Mouse (Mus musculus) WW6 (cell line): ENCODE data around the gene Ubl3.

ENCODE experiments used
- DNase-seq: peaks from one replicate; pipeline ENCODE4 v3.0.0-alpha.2; 2013; ENCODE audit warnings: low read depth, low spot score

Gene Ubl3

DNA sequence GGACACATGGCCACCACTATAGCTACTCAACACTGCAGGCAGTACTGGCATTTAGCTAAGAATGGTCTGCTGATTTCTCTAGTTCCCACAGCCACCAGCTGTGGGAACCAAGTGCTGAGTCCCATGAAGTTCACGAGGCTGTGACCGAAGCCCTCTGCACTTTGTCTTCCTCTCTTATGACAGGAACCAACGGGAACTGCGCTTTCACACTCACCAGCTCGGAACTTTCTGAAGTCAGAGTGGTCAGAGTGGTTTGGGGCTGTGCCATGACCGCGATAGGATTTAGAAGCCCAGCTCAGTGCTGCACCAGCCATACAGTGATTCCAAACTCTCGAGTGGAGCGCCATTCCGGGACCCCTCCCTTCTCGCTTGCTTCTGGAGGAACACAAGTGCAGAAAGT is 66.4 kb downstream of the Ubl3 start:
- no peak for DNase-seq

DNA sequence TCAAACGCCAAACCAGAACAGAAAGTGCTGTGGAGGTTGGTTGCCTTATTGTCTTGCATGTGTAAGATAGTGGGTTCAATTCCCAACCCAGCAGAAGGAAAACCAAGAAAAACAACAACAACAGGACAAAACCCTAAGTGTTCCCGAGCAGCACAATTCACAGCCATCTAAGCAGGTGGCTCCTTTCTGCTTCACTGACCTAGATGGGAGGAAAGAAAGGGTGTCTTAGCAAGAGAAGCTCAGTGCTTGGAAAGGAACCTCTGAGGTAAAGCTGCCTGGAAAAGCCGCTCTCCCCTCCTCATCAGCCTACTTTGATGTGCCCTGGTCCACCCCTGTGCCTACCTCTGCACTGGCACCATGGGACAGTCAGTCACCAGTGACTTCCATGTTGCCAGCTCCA is 70.8 kb downstream of the Ubl3 start:
- no peak for DNase-seq

DNA sequence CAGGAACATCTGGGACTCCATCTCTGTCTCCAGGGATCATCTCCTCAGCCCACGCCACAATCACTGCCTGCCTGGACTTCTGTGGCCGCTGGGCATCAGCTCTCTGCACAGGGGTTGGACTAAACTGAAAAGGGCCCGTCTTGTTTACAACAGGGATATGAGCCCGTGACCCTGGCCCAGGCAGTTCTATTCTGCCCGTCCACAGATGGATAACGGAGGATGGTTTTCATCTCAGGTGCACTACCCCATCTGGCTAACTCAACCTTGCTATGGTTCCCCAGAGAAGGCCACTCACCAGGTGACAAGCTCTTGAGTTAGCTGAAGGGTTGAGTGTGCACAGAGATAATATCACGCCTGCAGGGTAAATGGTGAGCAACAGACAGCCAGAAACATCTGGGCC is 78.2 kb downstream of the Ubl3 start:
- no peak for DNase-seq

DNA sequence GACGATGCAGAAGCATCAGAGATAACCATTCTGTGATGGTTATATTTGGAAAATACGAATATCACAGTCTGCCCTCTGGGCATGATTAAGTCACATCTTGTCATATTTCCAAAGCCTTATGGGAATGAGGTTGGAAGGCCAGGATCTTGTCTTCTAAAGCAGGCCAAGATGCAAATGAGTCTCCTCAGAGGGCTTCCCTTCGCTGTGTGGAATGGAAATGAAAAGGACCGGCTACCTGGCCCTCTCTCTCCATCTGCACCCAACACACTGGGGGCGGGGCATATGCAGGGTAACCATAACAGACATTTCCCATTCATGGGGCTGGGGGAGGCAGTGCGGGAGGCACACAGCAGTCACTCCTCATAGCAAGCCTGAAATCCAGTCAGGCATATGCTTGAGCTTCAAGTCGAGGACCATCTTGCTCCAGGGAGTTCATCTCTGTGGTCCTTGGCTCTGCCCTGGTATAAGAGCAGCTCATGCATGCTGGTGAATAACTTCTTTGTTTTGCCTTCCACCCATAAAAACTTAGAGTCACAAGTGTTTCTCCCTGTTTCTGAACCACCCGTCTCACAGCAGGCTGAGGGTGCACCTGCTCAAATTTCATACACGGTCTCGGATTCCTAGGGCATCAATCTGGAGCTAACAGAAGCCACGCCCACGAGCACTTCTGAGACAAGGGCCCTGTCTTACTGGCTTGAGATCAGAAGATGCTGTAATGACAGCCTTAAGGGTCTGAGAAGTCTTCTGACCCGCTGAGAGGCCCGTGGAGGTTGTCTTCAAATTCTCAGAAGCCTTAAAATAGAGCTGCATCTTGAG is 83.8 kb downstream of the Ubl3 start:
- DNase-seq, result no peak

DNA sequence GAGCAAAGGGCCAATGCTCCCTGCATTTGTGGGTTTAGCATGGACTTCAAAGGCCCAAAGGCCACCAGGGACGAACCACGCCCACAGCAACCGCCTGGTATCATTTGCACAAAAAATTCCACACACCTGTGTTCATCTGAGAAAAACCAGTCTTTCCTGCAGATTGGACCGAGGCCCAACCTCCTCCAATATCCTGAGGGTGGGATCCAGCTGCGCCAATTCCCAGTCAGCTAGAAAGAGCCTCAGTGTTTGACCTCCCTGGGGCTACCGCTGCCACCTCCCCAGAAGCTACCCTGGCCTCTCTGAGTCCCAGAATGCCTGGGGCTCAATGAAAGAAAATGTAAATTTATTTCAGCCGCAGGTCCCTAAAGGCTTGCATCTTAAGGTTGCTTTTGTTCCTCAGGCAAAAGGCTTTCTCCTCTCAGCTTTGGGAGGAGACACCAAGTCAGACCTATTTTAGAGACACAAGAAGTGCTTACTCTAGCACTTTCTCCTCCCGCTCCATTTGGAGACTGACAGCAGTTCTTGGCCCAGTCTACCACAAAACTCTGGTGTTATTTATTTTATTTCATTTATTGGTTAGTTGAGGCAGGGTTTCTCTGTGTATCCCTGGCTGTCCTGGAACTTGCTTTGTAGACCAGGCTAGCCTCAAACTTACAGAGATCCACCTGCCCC is 85.5 kb downstream of the Ubl3 start:
- peak; percentile 48 for DNase-seq

DNA sequence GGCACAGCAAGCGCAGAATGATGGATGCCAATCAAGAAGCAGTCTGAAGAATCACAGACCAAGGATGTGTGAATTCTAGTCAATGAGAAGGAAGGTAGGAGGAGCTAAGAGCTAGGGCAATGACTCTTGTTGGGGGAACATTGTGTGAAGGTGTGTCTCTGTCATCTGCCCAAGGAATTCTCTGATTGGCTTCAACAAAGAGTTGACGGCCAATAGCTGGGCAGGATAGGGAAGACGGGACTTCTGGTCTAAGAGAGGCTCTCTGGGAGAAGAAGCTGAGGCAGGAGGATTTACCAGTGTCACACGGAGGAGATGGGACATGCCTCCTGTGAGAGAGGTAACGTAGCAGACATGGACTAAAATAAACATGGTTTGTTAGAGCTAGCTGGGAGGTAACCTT is 86.5 kb downstream of the Ubl3 start:
- no peak for DNase-seq

DNA sequence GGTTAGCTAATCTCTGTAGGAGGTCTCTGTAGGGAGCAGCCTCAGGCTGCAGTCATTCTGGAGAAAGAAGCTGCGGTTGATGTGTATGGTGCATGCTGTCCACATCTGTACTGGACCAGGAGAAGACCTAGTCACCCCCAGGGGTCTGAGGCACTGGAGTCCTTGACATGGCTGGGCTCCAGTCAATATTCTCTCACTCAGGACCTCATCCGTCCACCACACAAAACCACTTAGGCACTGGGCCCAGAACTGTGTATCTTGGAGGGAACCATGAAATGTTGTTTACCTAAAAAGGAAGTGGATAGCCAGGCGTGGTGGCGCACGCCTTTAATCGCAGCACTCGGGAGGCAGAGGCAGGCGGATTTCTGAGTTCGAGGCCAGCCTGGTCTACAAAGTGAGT is 87.5 kb downstream of the Ubl3 start:
- DNase-seq, result no peak

DNA sequence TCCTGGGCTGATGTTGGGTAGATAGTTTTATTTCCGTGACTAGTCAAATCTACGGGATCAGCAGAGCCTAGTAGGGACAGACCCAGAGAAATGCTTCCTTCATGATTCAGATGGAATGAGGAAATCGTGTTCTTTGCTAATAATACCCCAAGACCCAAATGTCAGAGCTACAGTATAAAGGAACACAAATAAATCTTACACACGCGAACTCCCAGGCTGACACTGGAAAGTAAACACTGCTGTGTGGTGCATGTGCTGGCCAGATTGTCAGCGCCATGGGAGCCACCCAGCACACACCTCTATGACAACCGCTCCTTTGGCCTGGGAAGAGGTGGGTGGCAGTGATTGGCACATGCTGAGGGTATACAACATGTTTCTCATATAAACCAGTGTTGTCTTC is 88.1 kb downstream of the Ubl3 start:
- DNase-seq, result no peak

DNA sequence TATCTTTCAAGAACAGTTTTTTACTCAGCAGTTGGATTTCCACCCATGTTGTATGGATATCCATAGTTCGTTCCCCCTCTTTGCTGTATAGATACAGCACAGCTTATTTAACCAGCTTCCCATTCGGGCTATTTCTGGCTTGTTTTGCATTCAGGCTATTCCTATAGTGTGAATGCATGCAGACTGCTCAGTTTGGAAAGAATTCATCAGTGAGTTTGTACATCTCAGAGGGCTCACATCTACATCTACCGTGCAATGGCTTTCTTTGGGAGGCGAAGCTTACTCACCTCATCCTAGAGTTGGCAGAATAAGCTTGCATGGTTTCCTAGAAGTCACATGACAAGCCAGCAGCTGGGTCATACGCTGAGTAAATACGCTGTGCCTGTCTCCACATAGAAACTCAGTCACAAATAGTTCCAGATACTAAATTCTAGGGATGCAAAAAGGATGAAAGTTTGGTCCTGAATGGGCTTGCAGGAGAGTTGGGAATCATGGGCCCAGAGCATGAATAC is 88.8 kb downstream of the Ubl3 start:
- DNase-seq, result no peak
